Comparison of ENCODE assay signal across 21 mouse cellular contexts in the genomic region with DNA sequence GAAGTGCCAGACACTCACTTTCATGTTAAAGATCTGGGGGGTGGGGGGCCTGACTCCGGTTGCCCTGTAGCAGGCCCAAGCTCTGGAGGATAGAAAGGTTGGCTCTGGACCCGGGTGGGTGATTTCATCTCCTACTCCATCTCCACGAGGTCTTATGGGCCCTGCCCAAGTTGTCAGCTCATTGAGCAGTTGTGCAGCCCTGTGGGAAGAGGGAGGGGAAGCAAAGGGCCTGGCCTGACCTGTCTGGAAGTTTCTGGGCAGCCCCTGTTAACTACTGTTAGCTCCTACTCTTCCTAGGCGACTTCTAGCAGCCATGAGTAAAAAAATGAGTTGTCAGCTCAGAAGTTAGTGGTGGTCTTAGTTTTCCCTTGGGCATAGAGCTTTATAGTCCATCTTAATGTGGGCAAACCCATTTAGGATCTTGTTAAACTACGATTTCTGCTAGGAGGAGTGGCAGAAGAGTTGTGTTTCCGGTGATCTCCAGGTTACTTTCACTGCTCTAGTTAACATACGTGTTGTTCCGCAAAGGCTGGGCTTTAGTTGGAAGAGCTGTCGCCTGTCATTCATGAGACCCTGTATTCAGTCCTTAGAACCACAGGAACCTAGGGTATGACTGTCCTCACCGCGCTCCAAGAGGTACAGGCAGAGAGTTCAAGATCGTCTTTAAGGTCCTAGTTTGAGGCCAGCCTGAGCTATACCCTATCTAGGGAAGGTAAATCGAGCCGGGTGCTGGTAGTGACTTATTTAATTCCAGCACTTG. TPM values are rescaled to one million over a fixed set of nuclear protein-coding genes. Genes with fewer than 3 reads are reported as not detected.
DNase-seq lines count a peak whose midpoint lies in the region; ATAC-seq and TF ChIP-seq lines count a peak whose summit lies in the region.
"Had no signal": no experiment of that assay in that cellular context is flagged by ENCODE, and none has a peak within 500 bp of the region (broad histone marks: within the 10 kb centered on the region; RNA-seq: fewer than 3 reads in every experiment).

No protein-coding gene starts in this region.

- no peak for DNase-seq in liver, embryonic 11.5 days (ENCODE audit: low spot score)
- no peak for DNase-seq in liver
- DNase-seq in MEL-GATA-1-ER (ENCODE audit: extremely low read depth, low read depth) = peak; percentile 43
- DNase-seq in limb, embryonic 14.5 days (ENCODE audit: low spot score) = no peak
- no peak for DNase-seq in hindbrain, embryonic 10.5 days (ENCODE audit: low spot score)
- DNase-seq: cerebellum, postnatal 14 days; heart, adult 18-20 months; heart, postnatal 10 days; kidney, adult 9 months; kidney, postnatal 4 days; lung, postnatal 14 days; thymus, adult 2 months had no signal

- peak overlapping the region; percentile 71 for H3K27ac ChIP-seq in liver, embryonic 11.5 days (ENCODE audit: low read depth, low read length)
- H3K27ac ChIP-seq in limb, embryonic 14.5 days (replicated peaks; ENCODE audit: low read depth, low read length) = 0 out of 2 replicates have a peak overlapping the region, but pooled peaks have one; percentile 3
- no peak overlapping the region for H3K27ac ChIP-seq in hindbrain, embryonic 10.5 days
- H3K27ac ChIP-seq: embryonic facial prominence, embryonic 12.5 days; hindbrain, postnatal 0 days; midbrain, embryonic 13.5 days had no signal

- peaks cover 19% of the 10 kb centered on the region for H3K36me3 ChIP-seq in liver, embryonic 11.5 days (ENCODE audit: control insufficient read depth, insufficient read depth, low read length)
- peaks cover 17% of the 10 kb centered on the region for H3K36me3 ChIP-seq in limb, embryonic 14.5 days (ENCODE audit: control insufficient read depth, insufficient read depth, low read length)
- H3K36me3 ChIP-seq in myocyte (ENCODE audit: control insufficient read depth, insufficient read depth) = peaks cover 7% of the 10 kb centered on the region
- H3K36me3 ChIP-seq in hindbrain, embryonic 10.5 days = peaks cover 33% of the 10 kb centered on the region

- ATAC-seq in liver, embryonic 11.5 days (replicated peaks; ENCODE audit: low FRiP score) = no peak
- no peak for ATAC-seq in limb, embryonic 14.5 days (ENCODE audit: low FRiP score, low read depth)
- ATAC-seq in megakaryocyte, adult 5-6 weeks (ENCODE audit: poor library complexity, severe bottlenecking) = no peak
- ATAC-seq: activated CD4-positive, CD25-positive, alpha-beta regulatory T cell, adult 4 months; forebrain, embryonic 14.5 days; hindbrain, postnatal 0 days; midbrain, embryonic 13.5 days had no signal

- peaks cover 22% of the 10 kb centered on the region for H3K27me3 ChIP-seq in liver, embryonic 11.5 days (replicated peaks; ENCODE audit: control insufficient read depth, insufficient read depth, low read length)
- H3K27me3 ChIP-seq in limb, embryonic 14.5 days (ENCODE audit: control insufficient read depth, insufficient read depth, low read length) = no peaks in the 10 kb centered on the region
- no peaks in the 10 kb centered on the region for H3K27me3 ChIP-seq in myocyte (ENCODE audit: control insufficient read depth, insufficient read depth, insufficient read length)
- peaks cover 11% of the 10 kb centered on the region for H3K27me3 ChIP-seq in hindbrain, embryonic 10.5 days (ENCODE audit: insufficient read depth, poor library complexity, severe bottlenecking)
- H3K27me3 ChIP-seq: midbrain, embryonic 13.5 days had no signal

- TF ChIP-seq POLR2A in limb, embryonic 14.5 days (IDR thresholded peaks at IDR 0.05; ENCODE audit: borderline replicate concordance, extremely low read depth, insufficient read depth, insufficient read length) = no peak
- TF ChIP-seq POLR2A in myocyte (IDR thresholded peaks at IDR 0.05; ENCODE audit: insufficient read length, low read depth) = no peak

- WGBS in liver, embryonic 11.5 days = 71% methylated on average over 14 of the region's 14 CpGs
- 80% methylated on average over 14 of the region's 14 CpGs for WGBS in limb, embryonic 14.5 days
- WGBS in hindbrain, embryonic 10.5 days = 80% methylated on average over 14 of the region's 14 CpGs

- peak overlapping the region; percentile 32 for H3K4me2 ChIP-seq in liver, embryonic 11.5 days
- H3K4me2 ChIP-seq in limb, embryonic 14.5 days (replicated peaks; ENCODE audit: low read depth, low read length, severe bottlenecking) = no peak overlapping the region
- H3K4me2 ChIP-seq in myocyte (ENCODE audit: low read depth) = no peak overlapping the region
- H3K4me2 ChIP-seq: embryonic facial prominence, embryonic 12.5 days; midbrain, embryonic 13.5 days had no signal

- H3K9me3 ChIP-seq in liver, embryonic 11.5 days (ENCODE audit: control insufficient read depth, low read length) = no peaks in the 10 kb centered on the region
- H3K9me3 ChIP-seq in limb, embryonic 14.5 days (ENCODE audit: control insufficient read depth, low read length) = no peaks in the 10 kb centered on the region
- H3K9me3 ChIP-seq in hindbrain, embryonic 10.5 days = no peaks in the 10 kb centered on the region
- H3K9me3 ChIP-seq: embryonic facial prominence, embryonic 12.5 days; midbrain, embryonic 13.5 days had no signal

- peaks cover 27% of the 10 kb centered on the region for H3K4me1 ChIP-seq in liver, embryonic 11.5 days (replicated peaks; ENCODE audit: control insufficient read depth, insufficient read depth, low read length)
- peaks cover 6% of the 10 kb centered on the region for H3K4me1 ChIP-seq in limb, embryonic 14.5 days (ENCODE audit: control insufficient read depth, insufficient read depth, low read length)
- peaks cover 30% of the 10 kb centered on the region for H3K4me1 ChIP-seq in hindbrain, embryonic 10.5 days (replicated peaks)

- peaks cover 18% of the 10 kb centered on the region for H3K79me2 ChIP-seq in myocyte (ENCODE audit: control insufficient read depth, insufficient read depth)

- H3K4me3 ChIP-seq in liver, embryonic 11.5 days (ENCODE audit: low read depth, low read length) = no peak overlapping the region
- no peak overlapping the region for H3K4me3 ChIP-seq in limb, embryonic 14.5 days (replicated peaks; ENCODE audit: low read length)
- H3K4me3 ChIP-seq in myocyte = no peak overlapping the region
- H3K4me3 ChIP-seq in hindbrain, embryonic 10.5 days = no peak overlapping the region
- H3K4me3 ChIP-seq: embryonic facial prominence, embryonic 12.5 days; midbrain, embryonic 13.5 days had no signal

- H3ac ChIP-seq in myocyte (ENCODE audit: control insufficient read depth, insufficient read length) = no peak overlapping the region

- H3K9ac ChIP-seq in liver, embryonic 11.5 days (ENCODE audit: low read depth, low read length) = no peak overlapping the region
- no peak overlapping the region for H3K9ac ChIP-seq in limb, embryonic 14.5 days (ENCODE audit: low read depth, low read length, severe bottlenecking)
- H3K9ac ChIP-seq: embryonic facial prominence, embryonic 12.5 days; midbrain, embryonic 13.5 days had no signal

TF ChIP-seq in myocyte, 11 proteins besides CTCF, POLR2A, EP300 and RAD21:
- peak; percentile 53 for TF ChIP-seq POLR2AphosphoS2 (IDR thresholded peaks at IDR 0.05; ENCODE audit: insufficient read length, low read depth)
- TF ChIP-seq MAX (IDR thresholded peaks at IDR 0.05; ENCODE audit: low read depth) = no peak

RNA-seq across cellular contexts. Expression of a gene that starts 3.7 kb away (rescaled TPM):
- polyA plus RNA-seq in liver, embryonic 11.5 days (2014; fragmentation: Nextera tagmentation; extraction: Ambion mirVana) = 482 and 522 TPM in 2 replicates
- polyA plus RNA-seq in limb, embryonic 14.5 days (2012; rRNA removed) = 293 and 329 TPM in 2 replicates
- polyA plus RNA-seq in limb, embryonic 14.5 days (2014; fragmentation: Nextera tagmentation; extraction: Ambion mirVana) = 279 and 305 TPM in 2 replicates
- polyA plus RNA-seq in myocyte (2012; fragmentation: generic; extraction: Trizol) = 103 TPM
- polyA plus RNA-seq in hindbrain, embryonic 10.5 days (2016; fragmentation: Nextera tagmentation; extraction: Ambion mirVana) = 588 and 602 TPM in 2 replicates
- 330 and 340 TPM in 2 replicates for total RNA-seq in megakaryocyte, adult 5-6 weeks (2015)
- 228 and 247 TPM in 2 replicates for total RNA-seq in megakaryocyte, adult 5-6 weeks (2017)

RNA-seq across cellular contexts. Expression of a gene that starts 6.4 kb away (rescaled TPM):
- polyA plus RNA-seq in liver, embryonic 11.5 days (2014; fragmentation: Nextera tagmentation; extraction: Ambion mirVana) = 0.47 and 1.1 TPM in 2 replicates
- 178 and 322 TPM in 2 replicates for polyA plus RNA-seq in limb, embryonic 14.5 days (2012; rRNA removed)
- 273 and 401 TPM in 2 replicates for polyA plus RNA-seq in limb, embryonic 14.5 days (2014; fragmentation: Nextera tagmentation; extraction: Ambion mirVana)
- 3,985 TPM for polyA plus RNA-seq in myocyte (2012; fragmentation: generic; extraction: Trizol)
- polyA plus RNA-seq in hindbrain, embryonic 10.5 days (2016; fragmentation: Nextera tagmentation; extraction: Ambion mirVana) = not detected in 2 replicates
- not detected in 2 replicates for total RNA-seq in megakaryocyte, adult 5-6 weeks (2015)
- not detected in 2 replicates for total RNA-seq in megakaryocyte, adult 5-6 weeks (2017)
- total RNA-seq: hindbrain, postnatal 0 days; layer of hippocampus, postnatal 25 days had no signal
- polyA plus RNA-seq: activated CD4-positive, CD25-positive, alpha-beta regulatory T cell, adult 4 months; forebrain, embryonic 14.5 days; midbrain, embryonic 13.5 days had no signal

RNA-seq across cellular contexts. Expression of a gene that starts 12.2 kb away (rescaled TPM):
- polyA plus RNA-seq in liver, embryonic 11.5 days (2014; fragmentation: Nextera tagmentation; extraction: Ambion mirVana) = 8.3 and 8.4 TPM in 2 replicates
- polyA plus RNA-seq in limb, embryonic 14.5 days (2012; rRNA removed) = 26.0 and 35.0 TPM in 2 replicates
- polyA plus RNA-seq in limb, embryonic 14.5 days (2014; fragmentation: Nextera tagmentation; extraction: Ambion mirVana) = 29.2 and 34.0 TPM in 2 replicates
- 29.5 TPM for polyA plus RNA-seq in myocyte (2012; fragmentation: generic; extraction: Trizol)
- polyA plus RNA-seq in hindbrain, embryonic 10.5 days (2016; fragmentation: Nextera tagmentation; extraction: Ambion mirVana) = 10.8 and 13.7 TPM in 2 replicates
- 5.2 and 5.5 TPM in 2 replicates for total RNA-seq in megakaryocyte, adult 5-6 weeks (2015)
- total RNA-seq in megakaryocyte, adult 5-6 weeks (2017) = 3.2 and 5.0 TPM in 2 replicates

RNA-seq across cellular contexts. Expression of a gene that starts 27.6 kb away (rescaled TPM):
- 50.3 and 50.5 TPM in 2 replicates for polyA plus RNA-seq in liver, embryonic 11.5 days (2014; fragmentation: Nextera tagmentation; extraction: Ambion mirVana)
- 46.0 and 58.6 TPM in 2 replicates for polyA plus RNA-seq in limb, embryonic 14.5 days (2012; rRNA removed)
- polyA plus RNA-seq in limb, embryonic 14.5 days (2014; fragmentation: Nextera tagmentation; extraction: Ambion mirVana) = 70.1 and 70.6 TPM in 2 replicates
- polyA plus RNA-seq in myocyte (2012; fragmentation: generic; extraction: Trizol) = 63.0 TPM
- 81.3 and 87.4 TPM in 2 replicates for polyA plus RNA-seq in hindbrain, embryonic 10.5 days (2016; fragmentation: Nextera tagmentation; extraction: Ambion mirVana)
- 27.3 and 28.5 TPM in 2 replicates for total RNA-seq in megakaryocyte, adult 5-6 weeks (2015)
- total RNA-seq in megakaryocyte, adult 5-6 weeks (2017) = 18.5 and 27.0 TPM in 2 replicates

RNA-seq across cellular contexts. Expression of a gene that starts 27.7 kb away (rescaled TPM):
- 0.18 and 0.38 TPM in 2 replicates for polyA plus RNA-seq in liver, embryonic 11.5 days (2014; fragmentation: Nextera tagmentation; extraction: Ambion mirVana)
- 0.67 and 0.79 TPM in 2 replicates for polyA plus RNA-seq in limb, embryonic 14.5 days (2012; rRNA removed)
- 0.37 and 0.50 TPM in 2 replicates for polyA plus RNA-seq in limb, embryonic 14.5 days (2014; fragmentation: Nextera tagmentation; extraction: Ambion mirVana)
- 0.41 TPM for polyA plus RNA-seq in myocyte (2012; fragmentation: generic; extraction: Trizol)
- polyA plus RNA-seq in hindbrain, embryonic 10.5 days (2016; fragmentation: Nextera tagmentation; extraction: Ambion mirVana) = 0.85 and 1.4 TPM in 2 replicates
- total RNA-seq in megakaryocyte, adult 5-6 weeks (2015) = 1.0 TPM in 1 of 2 replicates, not detected in the other
- not detected in 2 replicates for total RNA-seq in megakaryocyte, adult 5-6 weeks (2017)
- total RNA-seq: gastrocnemius, adult 8-10 months had no signal
- polyA plus RNA-seq: activated CD4-positive, CD25-positive, alpha-beta regulatory T cell, adult 4 months had no signal

Comparison
In these comparisons a context has a peak if more than half of its experiments do, and no peak if none do; other contexts are left out.
1. RNA of a gene that starts 6.4 kb away (polyA plus RNA-seq): 3,985 TPM in myocyte (single experiment) and 178 to 401 TPM in limb, embryonic 14.5 days; 0.47 to 1.1 TPM in liver, embryonic 11.5 days and not detected in hindbrain, embryonic 10.5 days; every median in the first group is over 10 times any median in the second.